In the genomic region with DNA sequence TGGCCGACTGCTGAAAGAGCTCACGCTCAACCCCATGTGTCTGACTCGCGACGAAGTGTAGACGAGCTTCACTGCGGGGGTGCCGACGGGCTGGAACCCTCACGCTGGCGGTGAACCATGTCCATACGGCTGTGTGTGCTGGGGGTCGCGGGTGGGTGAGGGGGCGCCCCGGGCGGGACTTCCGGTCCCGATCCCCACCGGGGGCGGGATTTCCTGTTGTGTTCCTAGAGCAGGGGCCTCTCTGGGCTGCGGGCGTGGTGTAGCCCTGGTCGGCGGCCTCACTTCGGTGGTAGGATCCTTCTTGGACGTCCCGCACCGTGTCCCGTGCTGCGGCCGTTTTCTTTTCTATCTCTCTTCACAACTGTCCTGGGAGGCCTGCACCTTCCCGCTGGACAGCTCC, we compare ENCODE assay signal across 8 mouse cellular contexts. TPM values are rescaled to one million over a fixed set of nuclear protein-coding genes. Genes with fewer than 3 reads are reported as not detected.
DNase-seq lines count a peak whose midpoint lies in the region; ATAC-seq and TF ChIP-seq lines count a peak whose summit lies in the region.

No protein-coding gene starts in this region.

- TF ChIP-seq CTCF in G1E (IDR thresholded peaks at IDR 0.05; ENCODE audit: low read depth, low read length) = no peak

- H3K27ac ChIP-seq in embryonic facial prominence, embryonic 10.5 days (replicated peaks) = peak overlapping the region; percentile 92
- H3K27ac ChIP-seq in heart, embryonic 16.5 days (ENCODE audit: low read length) = peak overlapping the region; percentile 99

- peak overlapping the region; percentile 94 for H3K9ac ChIP-seq in heart, embryonic 16.5 days (ENCODE audit: low read length)

- peaks cover 77% of the 10 kb centered on the region for H3K36me3 ChIP-seq in G1E (replicated peaks)
- peaks cover 44% of the 10 kb centered on the region for H3K36me3 ChIP-seq in embryonic facial prominence, embryonic 10.5 days (replicated peaks)
- peaks cover 14% of the 10 kb centered on the region for H3K36me3 ChIP-seq in heart, embryonic 16.5 days (ENCODE audit: control insufficient read depth, insufficient read depth)

- H3K4me2 ChIP-seq in heart, embryonic 16.5 days (ENCODE audit: low read depth, low read length) = peak overlapping the region; percentile 85

- DNase-seq in 3T3-L1 (ENCODE audit: low read depth, low spot score) (peak; percentile 68), G1E (ENCODE audit: low spot score) (peak; percentile 83)
- peak; percentile 91 for DNase-seq in embryonic facial prominence, embryonic 10.5 days (ENCODE audit: low spot score)
- DNase-seq in kidney, postnatal 4 days = peak; percentile 87 to 92
- peak; percentile 75 for DNase-seq in lung, postnatal 25 days (ENCODE audit: low spot score)
- DNase-seq in right cerebral cortex, postnatal 36 days (ENCODE audit: low spot score in 2 of 2) = peak; percentile 70

- peak overlapping the region; percentile 95 for H3K4me3 ChIP-seq in G1E (ENCODE audit: low read depth, low read length)
- H3K4me3 ChIP-seq in embryonic facial prominence, embryonic 10.5 days = peak overlapping the region; percentile 82
- H3K4me3 ChIP-seq in heart, embryonic 16.5 days (ENCODE audit: low read length) = peak overlapping the region; percentile 85

- WGBS in embryonic facial prominence, embryonic 10.5 days = under 1% methylated on average over 33 of the region's 33 CpGs
- under 1% methylated on average over 33 of the region's 33 CpGs for WGBS in heart, embryonic 16.5 days

- H3K27me3 ChIP-seq in G1E (ENCODE audit: insufficient read depth, low read length) = no peaks in the 10 kb centered on the region
- no peaks in the 10 kb centered on the region for H3K27me3 ChIP-seq in embryonic facial prominence, embryonic 10.5 days (replicated peaks; ENCODE audit: low read depth, poor library complexity, severe bottlenecking)
- H3K27me3 ChIP-seq in heart, embryonic 16.5 days (ENCODE audit: control insufficient read depth, insufficient read depth, low read length) = no peaks in the 10 kb centered on the region

- peaks cover 74% of the 10 kb centered on the region for H3K4me1 ChIP-seq in G1E (ENCODE audit: insufficient read depth, low read depth, low read length)
- H3K4me1 ChIP-seq in embryonic facial prominence, embryonic 10.5 days = peaks cover 57% of the 10 kb centered on the region
- H3K4me1 ChIP-seq in heart, embryonic 16.5 days (ENCODE audit: control insufficient read depth, insufficient read depth, low read length) = peaks cover 33% of the 10 kb centered on the region

- H3K9me3 ChIP-seq in G1E (replicated peaks) = peaks cover 11% of the 10 kb centered on the region
- H3K9me3 ChIP-seq in embryonic facial prominence, embryonic 10.5 days = no peaks in the 10 kb centered on the region
- H3K9me3 ChIP-seq in heart, embryonic 16.5 days (replicated peaks; ENCODE audit: control insufficient read depth, low read length) = no peaks in the 10 kb centered on the region

- ATAC-seq in G1E (ENCODE audit: extremely low read depth, insufficient number of reproducible peaks, low FRiP score, poor library complexity, severe bottlenecking) = no peak
- peak; percentile 8; the same call in 1 of the 2 replicates for ATAC-seq in heart, embryonic 16.5 days (replicated peaks; ENCODE audit: extremely low read depth, insufficient read depth, low FRiP score)
- no peak for ATAC-seq in megakaryocyte-erythroid progenitor cell, adult 5-6 weeks (replicated peaks; ENCODE audit: low FRiP score, low TSS enrichment, poor library complexity, severe bottlenecking)

RNA-seq across cellular contexts. Expression of a gene that starts 1.3 kb away (rescaled TPM):
- total RNA-seq in G1E (2014; fragmentation: Nextera tagmentation) = 32.3 and 33.5 TPM in 2 replicates
- 25.7 and 33.5 TPM in 2 replicates for total RNA-seq in G1E (2017)
- 65.4 and 75.7 TPM in 2 replicates for polyA plus RNA-seq in G1E (2012)
- 77.2 and 82.7 TPM in 2 replicates for polyA plus RNA-seq in embryonic facial prominence, embryonic 10.5 days (2016; fragmentation: Nextera tagmentation; extraction: Ambion mirVana)
- polyA plus RNA-seq in heart, embryonic 16.5 days (2015; fragmentation: Nextera tagmentation; extraction: Ambion mirVana) = 60.5 and 62.3 TPM in 2 replicates
- total RNA-seq in megakaryocyte-erythroid progenitor cell, adult 5-6 weeks (2014; fragmentation: Nextera tagmentation) = 26.7 and 61.9 TPM in 2 replicates
- total RNA-seq in megakaryocyte-erythroid progenitor cell, adult 5-6 weeks (2017) = 13.7 and 49.6 TPM in 2 replicates

RNA-seq across cellular contexts. Expression of a gene that starts 1.4 kb away (rescaled TPM):
- total RNA-seq in G1E (2014; fragmentation: Nextera tagmentation) (13.3 and 14.4 TPM in 2 replicates), G1E (2017) (23.7 and 32.5 TPM in 2 replicates)
- polyA plus RNA-seq in G1E (2012) = 290 and 566 TPM in 2 replicates
- polyA plus RNA-seq in embryonic facial prominence, embryonic 10.5 days (2016; fragmentation: Nextera tagmentation; extraction: Ambion mirVana) = 92.2 and 95.4 TPM in 2 replicates
- polyA plus RNA-seq in heart, embryonic 16.5 days (2015; fragmentation: Nextera tagmentation; extraction: Ambion mirVana) = 103 and 104 TPM in 2 replicates
- 21.1 and 23.7 TPM in 2 replicates for total RNA-seq in megakaryocyte-erythroid progenitor cell, adult 5-6 weeks (2014; fragmentation: Nextera tagmentation)
- 19.2 and 24.5 TPM in 2 replicates for total RNA-seq in megakaryocyte-erythroid progenitor cell, adult 5-6 weeks (2017)

RNA-seq across cellular contexts. Expression of a gene that starts 6.8 kb away (rescaled TPM):
- total RNA-seq in G1E (2014; fragmentation: Nextera tagmentation) = 20.5 and 35.8 TPM in 2 replicates
- total RNA-seq in G1E (2017) = 28.2 and 36.2 TPM in 2 replicates
- 33.0 and 35.9 TPM in 2 replicates for polyA plus RNA-seq in G1E (2012)
- 34.4 and 36.3 TPM in 2 replicates for polyA plus RNA-seq in embryonic facial prominence, embryonic 10.5 days (2016; fragmentation: Nextera tagmentation; extraction: Ambion mirVana)
- polyA plus RNA-seq in heart, embryonic 16.5 days (2015; fragmentation: Nextera tagmentation; extraction: Ambion mirVana) = 27.7 and 28.0 TPM in 2 replicates
- total RNA-seq in megakaryocyte-erythroid progenitor cell, adult 5-6 weeks (2014; fragmentation: Nextera tagmentation) = 25.2 and 58.9 TPM in 2 replicates
- total RNA-seq in megakaryocyte-erythroid progenitor cell, adult 5-6 weeks (2017) = 18.4 and 30.5 TPM in 2 replicates

RNA-seq across cellular contexts. Expression of a gene that starts 19.4 kb away (rescaled TPM):
- total RNA-seq in G1E (2014; fragmentation: Nextera tagmentation) (65.9 and 75.4 TPM in 2 replicates), G1E (2017) (27.2 and 33.2 TPM in 2 replicates)
- 145 and 150 TPM in 2 replicates for polyA plus RNA-seq in G1E (2012)
- 514 and 525 TPM in 2 replicates for polyA plus RNA-seq in embryonic facial prominence, embryonic 10.5 days (2016; fragmentation: Nextera tagmentation; extraction: Ambion mirVana)
- 210 and 269 TPM in 2 replicates for polyA plus RNA-seq in heart, embryonic 16.5 days (2015; fragmentation: Nextera tagmentation; extraction: Ambion mirVana)
- total RNA-seq in megakaryocyte-erythroid progenitor cell, adult 5-6 weeks (2014; fragmentation: Nextera tagmentation) = 79.6 and 88.8 TPM in 2 replicates
- total RNA-seq in megakaryocyte-erythroid progenitor cell, adult 5-6 weeks (2017) = 19.6 and 40.9 TPM in 2 replicates

RNA-seq across cellular contexts. Expression of a gene that starts 33.7 kb away (rescaled TPM):
- 37.7 and 58.5 TPM in 2 replicates for total RNA-seq in G1E (2014; fragmentation: Nextera tagmentation)
- 5.2 and 8.6 TPM in 2 replicates for total RNA-seq in G1E (2017)
- polyA plus RNA-seq in G1E (2012) = 282 and 396 TPM in 2 replicates
- polyA plus RNA-seq in embryonic facial prominence, embryonic 10.5 days (2016; fragmentation: Nextera tagmentation; extraction: Ambion mirVana) = 3.2 and 3.6 TPM in 2 replicates
- polyA plus RNA-seq in heart, embryonic 16.5 days (2015; fragmentation: Nextera tagmentation; extraction: Ambion mirVana) = 2.3 and 2.4 TPM in 2 replicates
- 3.5 and 6.8 TPM in 2 replicates for total RNA-seq in megakaryocyte-erythroid progenitor cell, adult 5-6 weeks (2014; fragmentation: Nextera tagmentation)
- total RNA-seq in megakaryocyte-erythroid progenitor cell, adult 5-6 weeks (2017) = 1.3 and 2.8 TPM in 2 replicates
